Mouse (Mus musculus) forebrain, postnatal 0 days (tissue): ENCODE data around the gene Stpg3. TPM values are rescaled to one million over a fixed set of nuclear protein-coding genes. Genes with fewer than 3 reads are reported as not detected.
A peak's percentile ranks its signal among the peaks of the same experiment; 100 is the strongest.

Experiments
- ATAC-seq: fragments of 200-750 bp; cut with Nextera tagmentation; 2 replicates; pipeline ENCODE4 v1.8.0; 2017; ENCODE audit warnings: mild to moderate bottlenecking, moderate library complexity
- DNase-seq: peaks from one replicate; pipeline ENCODE4 v3.0.0-alpha.2; 2015
- H3K27ac ChIP-seq: fragments of 300-500 bp; sonication (generic); 2 replicates; pipeline ENCODE4 v1.5.1; 2014; ENCODE audit warnings: low read depth, mild to moderate bottlenecking, antibody characterized with exemption, low read length, moderate library complexity, mixed read lengths
- H3K27me3 ChIP-seq: fragments of 300-500 bp; sonication (generic); 2 replicates; pipeline ENCODE4 v1.6.1; 2014; ENCODE audit warnings: mild to moderate bottlenecking, low read length, mixed read lengths; ENCODE audit not compliant: insufficient read depth
- H3K36me3 ChIP-seq: fragments of 300-500 bp; sonication (generic); 2 replicates; pipeline ENCODE4 v1.6.1; 2014; ENCODE audit warnings: mild to moderate bottlenecking, moderate library complexity; ENCODE audit not compliant: insufficient read depth
- H3K4me1 ChIP-seq: fragments of 300-500 bp; sonication (generic); 2 replicates; pipeline ENCODE4 v1.6.1; 2014; ENCODE audit warnings: antibody characterized with exemption; ENCODE audit not compliant: insufficient read depth
- H3K4me2 ChIP-seq: fragments of 300-500 bp; sonication (generic); 2 replicates; pipeline ENCODE4 v1.6.1; 2014; ENCODE audit warnings: low read depth, mild to moderate bottlenecking, moderate library complexity
- H3K4me3 ChIP-seq: fragments of 300-500 bp; sonication (generic); 2 replicates; pipeline ENCODE4 v1.5.1; 2014; ENCODE audit warnings: low read depth, low read length, mixed read lengths
- H3K9ac ChIP-seq: fragments of 300-500 bp; sonication (generic); 2 replicates; pipeline ENCODE4 v1.6.1; 2014; ENCODE audit warnings: mild to moderate bottlenecking
- H3K9me3 ChIP-seq: fragments of 300-500 bp; sonication (generic); 2 replicates; pipeline ENCODE4 v1.6.1; 2016; ENCODE audit warnings: low read length
- CTCF ChIP-seq: sonication (generic); IDR thresholded peaks from 2 replicates; pipeline ENCODE4 v1.5.1; 2016; ENCODE audit warnings: antibody characterized with exemption, control low read depth, low read depth
- WGBS: fragments of 180-500 bp; shearing (Covaris S2); extraction: QIAGEN DNeasy Blood & Tissue Kit; methylation state at CpG from one replicate; pipeline ENCODE4 v1.1.7; 2014; 5-methylcytosine and 5-hydroxymethylcytosine counted together
- polyA plus RNA-seq: library from polyadenylated mRNA; unstranded; fragments of >200 nt; fragmentation: Nextera tagmentation; extraction: Ambion mirVana; gene quantifications from 2 replicates; pipeline ENCODE4 v1.2.1, GENCODE M21; 2015
- total RNA-seq: library from RNA; depleted of rRNA; stranded (reverse); fragments of >200 nt; gene quantifications from 2 replicates; pipeline ENCODE4 v1.2.3, GENCODE M21; 2014

Gene Stpg3
- total and polyA plus RNA-seq, 2 experiments from 2014 or later: not detected

- DNase-seq: peak; percentile 81
- Histone ChIP-seq H3K27me3 (no peaks in the 10 kb centered on the region), H3K4me3 (peak overlapping the region; percentile 52), H3K9me3 (no peaks in the 10 kb centered on the region), H3K36me3 (no peaks in the 10 kb centered on the region), H3K27ac (peak overlapping the region; percentile 85), H3K9ac (peak overlapping the region; percentile 77), H3K4me2 (peak overlapping the region; percentile 83), H3K4me1 (0 out of 2 replicates have a peak, but pooled peaks cover 13% of the 10 kb centered on the region)
- TF ChIP-seq CTCF: peak; percentile 93
- WGBS: 6% methylated on average over 64 of the region's 64 CpGs
- peak; percentile 81 for ATAC-seq
Measured at GRCm38 (mm10) chr2:25185625-25186574, 28.5 kb downstream of the Stpg3 start.

GRCm38 (mm10) chr2:25184496-25184895 lies 29.9 kb downstream of the Stpg3 start:
- no peak overlapping the region for H3K4me2 ChIP-seq
- ATAC-seq: no peak
- no peaks in the 10 kb centered on the region for H3K27me3 ChIP-seq
- no peak for TF ChIP-seq CTCF
- no peak overlapping the region for H3K4me3 ChIP-seq
- no peaks in the 10 kb centered on the region for H3K9me3 ChIP-seq
- 0 out of 2 replicates have a peak, but pooled peaks cover 13% of the 10 kb centered on the region for H3K4me1 ChIP-seq
- H3K36me3 ChIP-seq: no peaks in the 10 kb centered on the region
- H3K27ac ChIP-seq: no peak overlapping the region
- WGBS: 91% methylated on average over 7 of the region's 7 CpGs
- no peak for DNase-seq
- no peak overlapping the region for H3K9ac ChIP-seq

- 0 out of 2 replicates have a peak, but pooled peaks cover 13% of the 10 kb centered on the region for H3K4me1 ChIP-seq
- H3K4me3 ChIP-seq: 0 out of 2 replicates have a peak overlapping the region, but pooled peaks have one; percentile 64
- no peaks in the 10 kb centered on the region for H3K9me3 ChIP-seq
- no peak overlapping the region for H3K27ac ChIP-seq
- no peak for TF ChIP-seq CTCF
- DNase-seq (no peak), ATAC-seq (no peak)
- H3K4me2 ChIP-seq: peak overlapping the region; percentile 87
- no peaks in the 10 kb centered on the region for H3K27me3 ChIP-seq
- H3K9ac ChIP-seq: no peak overlapping the region
- 28% methylated on average over 2 of the region's 2 CpGs for WGBS
- no peaks in the 10 kb centered on the region for H3K36me3 ChIP-seq
Measured at GRCm38 (mm10) chr2:25183336-25183735, 31.1 kb downstream of the Stpg3 start.

GRCm38 (mm10) chr2:25182664-25183063 lies 31.8 kb downstream of the Stpg3 start:
- Histone ChIP-seq H3K4me1 (0 out of 2 replicates have a peak, but pooled peaks cover 13% of the 10 kb centered on the region), H3K27me3 (no peaks in the 10 kb centered on the region), H3K9ac (0 out of 2 replicates have a peak overlapping the region, but pooled peaks have one; percentile 62), H3K9me3 (no peaks in the 10 kb centered on the region), H3K27ac (no peak overlapping the region), H3K4me3 (peak overlapping the region; percentile 64), H3K4me2 (peak overlapping the region; percentile 87), H3K36me3 (no peaks in the 10 kb centered on the region)
- 6% methylated on average over 6 of the region's 6 CpGs for WGBS
- no peak for TF ChIP-seq CTCF
- DNase-seq: no peak
- ATAC-seq: no peak

GRCm38 (mm10) chr2:25181891-25182397 lies 32.5 kb downstream of the Stpg3 start:
- DNase-seq (no peak), ATAC-seq (no peak)
- TF ChIP-seq CTCF: no peak
- H3K4me2 ChIP-seq: peak overlapping the region; percentile 87
- 0 out of 2 replicates have a peak, but pooled peaks cover 13% of the 10 kb centered on the region for H3K4me1 ChIP-seq
- H3K9me3 ChIP-seq: no peaks in the 10 kb centered on the region
- H3K27me3 ChIP-seq: no peaks in the 10 kb centered on the region
- 1% methylated on average over 17 of the region's 17 CpGs for WGBS
- peak overlapping the region; percentile 64 for H3K4me3 ChIP-seq
- no peaks in the 10 kb centered on the region for H3K36me3 ChIP-seq
- H3K27ac ChIP-seq: peak overlapping the region; percentile 76
- H3K9ac ChIP-seq: peak overlapping the region; percentile 62

GRCm38 (mm10) chr2:25180973-25181890 lies 33.2 kb downstream of the Stpg3 start:
- Histone ChIP-seq H3K36me3 (no peaks in the 10 kb centered on the region), H3K4me2 (peak overlapping the region; percentile 87), H3K9ac (peak overlapping the region; percentile 62), H3K4me1 (0 out of 2 replicates have a peak, but pooled peaks cover 13% of the 10 kb centered on the region), H3K27me3 (no peaks in the 10 kb centered on the region), H3K4me3 (peak overlapping the region; percentile 64), H3K9me3 (no peaks in the 10 kb centered on the region), H3K27ac (peak overlapping the region; percentile 76)
- 2% methylated on average over 99 of the region's 100 CpGs for WGBS
- peak; percentile 26 for ATAC-seq
- DNase-seq: peak; percentile 56
- peak; percentile 1; the same call in 1 of the 2 replicates for TF ChIP-seq CTCF
